Mouse (Mus musculus) MEL (cell line): Measurements from ENCODE around the gene Rbmxl1.

ENCODE experiments used
- CHD2 ChIP-seq: IDR thresholded peaks from 2 replicates; pipeline ENCODE4 v1.6.1; 2011; ENCODE audit warnings: low read length, improper control_type of control experiment
- CTCF ChIP-seq, 3 experiments: IDR thresholded peaks in 2 of 3; conservative IDR thresholded peaks in 1 of 3; 2 replicates each; pipeline ENCODE4 v1.5.1; 2011 to 2012; ENCODE audit warnings: low read length in 3 of 3, low read depth in 2 of 3, mild to moderate bottlenecking in 2 of 3, improper control_type of control experiment in 1 of 3, inconsistent platforms in 1 of 3, mixed read lengths in 1 of 3, moderate library complexity in 1 of 3; ENCODE audit not compliant: control insufficient read depth in 1 of 3, insufficient read depth in 1 of 3, poor library complexity in 1 of 3, severe bottlenecking in 1 of 3
- MEF2A ChIP-seq: IDR thresholded peaks from 2 replicates; pipeline ENCODE4 v1.6.1; 2014; ENCODE audit warnings: low read depth, mild to moderate bottlenecking, inconsistent platforms, low read length, improper control_type of control experiment; ENCODE audit not compliant: poor library complexity, insufficient replicate concordance, severe bottlenecking; ENCODE audit errors: extremely low read depth
- SIN3A ChIP-seq: IDR thresholded peaks from 2 replicates; pipeline ENCODE4 v1.6.1; 2012; ENCODE audit warnings: low read length, improper control_type of control experiment, inconsistent platforms

DNA sequence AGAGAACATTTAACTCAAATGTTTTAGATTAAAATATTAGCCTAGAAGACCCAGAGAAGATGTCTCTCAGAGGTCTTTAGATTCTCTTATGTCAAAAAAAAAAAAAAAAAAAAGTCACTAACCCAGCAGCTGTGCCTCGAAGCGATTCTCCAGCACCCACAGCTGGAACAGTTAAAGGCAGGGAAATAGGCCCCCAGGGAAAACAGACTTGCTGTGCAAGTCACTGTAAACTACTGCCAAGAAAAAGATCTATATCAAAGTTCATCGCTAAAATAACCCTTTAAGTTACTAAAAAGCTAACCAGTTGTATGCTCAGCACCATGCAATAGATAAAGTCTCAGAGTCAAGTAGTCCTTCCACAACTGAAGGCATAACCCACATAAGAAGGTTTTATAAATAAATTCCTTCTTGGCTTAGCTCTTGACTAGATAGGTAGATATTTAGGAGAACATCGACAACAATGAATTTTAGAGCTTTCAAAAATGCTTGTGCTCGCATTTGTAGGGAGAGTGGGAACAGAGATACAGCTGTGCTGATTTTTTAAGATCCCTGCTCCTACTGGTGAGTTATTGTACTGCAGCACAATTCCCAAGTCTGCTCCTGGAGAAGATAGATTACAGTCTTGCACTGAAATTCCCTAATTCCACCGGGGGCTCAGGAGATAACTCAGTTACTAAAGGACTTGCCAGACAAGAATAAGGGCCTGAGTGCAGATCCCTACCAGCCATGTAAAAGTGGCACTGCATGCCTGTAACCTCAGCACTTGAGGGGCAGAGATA is 31.5 kb downstream of the Rbmxl1 start:
- TF ChIP-seq CTCF (IDR thresholded peaks at IDR 0.05 in 2 of 3, conservative IDR thresholded peaks at IDR 0.05 in 1 of 3; ENCODE audit: control insufficient read depth in 1 of 3, insufficient read depth in 1 of 3, low read depth in 2 of 3, low read length in 3 of 3, poor library complexity in 1 of 3, severe bottlenecking in 1 of 3) (peak in 1 of 3 experiments; percentile 20; a peak in 1 of 6 replicates), SIN3A (no peak), MEF2A (no peak), CHD2 (no peak)
